Mouse (Mus musculus) embryonic facial prominence, embryonic 11.5 days (tissue): ENCODE measurements around the gene Pnkd. TPM values are rescaled to one million over a fixed set of nuclear protein-coding genes. Genes with fewer than 3 reads are reported as not detected.
"Not testable (repeated sequence)": the region's sequence is repeated elsewhere in the genome, so short reads cannot be mapped to it uniquely, and the experiment has no call there.

Experiments
- ATAC-seq: fragments of 200-750 bp; cut with Nextera tagmentation; replicated peaks from 2 replicates; pipeline ENCODE4 v1.8.0; 2017; ENCODE audit warnings: low read depth; ENCODE audit not compliant: insufficient number of reproducible peaks, low FRiP score, low TSS enrichment
- DNase-seq: peaks from one replicate; pipeline ENCODE4 v3.0.0-alpha.2; 2015; ENCODE audit warnings: low spot score
- H3K27ac ChIP-seq: fragments of 300-500 bp; sonication (generic); replicated peaks from 2 replicates; pipeline ENCODE4 v1.5.1; 2014; ENCODE audit warnings: mild to moderate bottlenecking, low read depth, low read length, control low read depth
- H3K27me3 ChIP-seq: fragments of 300-500 bp; sonication (generic); 2 replicates; pipeline ENCODE4 v1.6.1; 2014; ENCODE audit warnings: mild to moderate bottlenecking, low read length, moderate library complexity, mixed read lengths; ENCODE audit not compliant: control insufficient read depth, insufficient read depth
- H3K36me3 ChIP-seq: fragments of 300-500 bp; sonication (generic); replicated peaks from 2 replicates; pipeline ENCODE4 v1.6.1; 2014; ENCODE audit warnings: low read depth, mild to moderate bottlenecking, low read length, moderate library complexity, mixed read lengths; ENCODE audit not compliant: control insufficient read depth, insufficient read depth
- H3K4me1 ChIP-seq: fragments of 300-500 bp; sonication (generic); 2 replicates; pipeline ENCODE4 v1.6.1; 2014; ENCODE audit warnings: low read length, mixed read lengths; ENCODE audit not compliant: control insufficient read depth, insufficient read depth
- H3K4me2 ChIP-seq: fragments of 300-500 bp; sonication (generic); 2 replicates; pipeline ENCODE4 v1.6.1; 2014; ENCODE audit warnings: low read depth, mild to moderate bottlenecking, control low read depth, low read length, moderate library complexity
- H3K4me3 ChIP-seq: fragments of 300-500 bp; sonication (generic); 2 replicates; pipeline ENCODE4 v1.5.1; 2014; ENCODE audit warnings: low read depth, low read length, control low read depth
- H3K9ac ChIP-seq: fragments of 300-500 bp; sonication (generic); replicated peaks from 2 replicates; pipeline ENCODE4 v1.6.1; 2014; ENCODE audit warnings: mild to moderate bottlenecking, control low read depth, low read length
- H3K9me3 ChIP-seq: fragments of 300-500 bp; sonication (generic); replicated peaks from 2 replicates; pipeline ENCODE4 v1.6.1; 2016; ENCODE audit warnings: mild to moderate bottlenecking, low read length, inconsistent platforms, mixed read lengths; ENCODE audit not compliant: control insufficient read depth
- whole genome bisulfite sequencing: fragments of 180-500 bp; shearing (Covaris S2); extraction: QIAGEN DNeasy Blood & Tissue Kit; methylation state at CpG from one replicate; pipeline ENCODE4 v1.1.7; 2014; 5-methylcytosine and 5-hydroxymethylcytosine counted together
- polyA plus RNA-seq: library from polyadenylated mRNA; unstranded; fragments of >200 nt; fragmentation: Nextera tagmentation; extraction: Ambion mirVana; gene quantifications from 2 replicates; pipeline ENCODE4 v1.2.1, GENCODE M21; 2014

Gene Pnkd
- polyA plus RNA-seq, 1 experiment from 2014 or later, result 95.1 TPM

DNA sequence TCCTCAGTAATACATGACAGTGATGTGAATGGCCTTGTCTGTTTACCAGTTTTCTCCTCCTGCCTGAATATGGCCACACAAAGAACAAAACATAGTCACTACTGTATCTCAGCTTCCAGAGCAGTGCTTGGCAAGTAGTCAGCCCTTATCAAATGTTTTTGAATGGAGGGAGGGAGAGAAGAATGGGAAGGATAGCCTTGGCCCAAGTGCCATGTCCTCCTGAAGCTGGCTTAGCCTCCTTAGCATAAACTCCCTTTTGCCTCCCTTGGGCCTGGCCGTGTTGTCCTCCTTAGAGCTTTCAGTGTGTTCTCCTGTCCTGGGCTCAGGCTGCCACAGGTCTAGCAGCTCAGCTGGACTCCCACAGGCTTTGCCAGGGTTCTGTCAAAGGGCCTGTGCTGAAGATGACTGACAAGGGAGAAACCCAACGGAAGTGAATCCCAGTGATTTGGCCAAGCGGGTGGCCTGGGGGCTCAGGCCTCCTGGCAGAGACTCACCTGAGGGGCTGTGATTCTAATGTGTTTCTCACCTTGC is 52.6 kb downstream of the Pnkd start:
- Histone ChIP-seq H3K4me2 (no peak overlapping the region), H3K27ac (no peak overlapping the region), H3K27me3 (no peaks in the 10 kb centered on the region), H3K4me1 (no peaks in the 10 kb centered on the region), H3K9me3 (no peaks in the 10 kb centered on the region), H3K4me3 (no peak overlapping the region), H3K9ac (no peak overlapping the region), H3K36me3 (no peaks in the 10 kb centered on the region)
- DNase-seq (no peak), ATAC-seq (no peak)
- 82% methylated on average over 3 of the region's 3 CpGs for WGBS

DNA sequence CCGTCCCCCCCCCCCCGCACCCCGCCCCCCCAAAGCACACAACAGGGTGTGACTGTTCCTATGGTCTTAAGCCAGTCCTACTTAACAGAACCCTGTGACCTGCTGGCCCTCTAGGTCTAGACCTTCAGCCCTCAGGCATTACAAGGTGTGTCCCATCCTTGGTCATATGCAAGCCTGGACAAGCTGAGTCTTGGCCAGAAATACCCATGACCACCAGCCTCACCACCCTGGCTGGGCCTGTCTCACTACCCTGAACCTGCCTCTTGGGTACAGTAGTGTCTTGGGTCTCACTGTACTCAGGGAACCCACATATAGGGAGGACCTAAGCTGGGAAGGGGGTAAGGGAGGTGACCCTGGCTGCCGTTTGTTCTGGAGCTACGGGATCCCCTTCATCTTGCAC is 53.3 kb downstream of the Pnkd start:
- ATAC-seq (no peak), DNase-seq (no peak)
- H3K4me3 ChIP-seq, result no peak overlapping the region
- H3K9ac ChIP-seq, result no peak overlapping the region
- no peaks in the 10 kb centered on the region for H3K9me3 ChIP-seq
- H3K4me2 ChIP-seq, result no peak overlapping the region
- no peaks in the 10 kb centered on the region for H3K27me3 ChIP-seq
- no peak overlapping the region for H3K27ac ChIP-seq
- no peaks in the 10 kb centered on the region for H3K36me3 ChIP-seq
- 83% methylated on average over 5 of the region's 5 CpGs for WGBS
- no peaks in the 10 kb centered on the region for H3K4me1 ChIP-seq

DNA sequence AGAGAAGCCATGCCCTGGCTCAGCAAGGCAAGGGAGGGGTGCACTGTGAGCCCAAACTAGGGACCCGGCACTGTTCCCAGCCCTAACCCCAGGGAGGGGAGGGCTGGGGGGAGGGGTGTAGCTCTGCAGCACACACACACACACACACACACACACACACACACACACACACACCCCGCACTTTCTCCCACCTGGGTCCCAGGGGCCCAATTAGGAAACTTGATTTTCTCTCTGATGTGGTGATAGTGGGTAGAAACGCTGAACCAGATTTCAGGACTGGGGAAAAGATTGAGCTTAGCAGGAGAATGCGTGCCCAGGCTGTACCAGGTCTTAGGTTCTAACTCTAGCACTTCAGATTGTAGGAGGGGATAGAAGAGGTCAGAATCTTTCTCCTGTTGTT is 53.9 kb downstream of the Pnkd start:
- H3K4me1 ChIP-seq, result no peaks in the 10 kb centered on the region
- ATAC-seq (no peak), DNase-seq (no peak)
- no peak overlapping the region for H3K4me2 ChIP-seq
- H3K36me3 ChIP-seq, result no peaks in the 10 kb centered on the region
- no peaks in the 10 kb centered on the region for H3K9me3 ChIP-seq
- WGBS, result 68% methylated on average over 4 of the region's 4 CpGs
- no peak overlapping the region for H3K4me3 ChIP-seq
- H3K9ac ChIP-seq, result no peak overlapping the region
- no peak overlapping the region for H3K27ac ChIP-seq
- H3K27me3 ChIP-seq, result no peaks in the 10 kb centered on the region

DNA sequence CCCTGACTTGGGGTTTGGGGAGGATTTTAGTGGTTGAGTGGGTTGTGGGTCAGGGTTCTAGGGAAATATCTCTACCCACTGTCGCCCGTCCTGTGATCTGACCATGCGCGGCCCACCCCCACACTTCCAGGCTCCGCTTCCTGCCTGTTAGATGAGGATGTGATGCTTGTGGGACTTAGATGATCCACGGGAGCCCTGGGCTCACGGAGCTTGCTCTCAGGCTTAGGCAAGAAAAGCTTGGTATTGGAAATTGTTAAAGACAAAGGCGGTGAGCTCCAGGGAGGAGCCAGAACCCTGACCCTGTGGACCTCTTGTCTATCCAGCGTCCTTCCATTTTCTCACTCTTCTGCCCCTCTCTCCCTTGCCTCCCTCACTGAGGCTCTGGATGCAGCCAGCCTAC is 55.2 kb downstream of the Pnkd start:
- no peak overlapping the region for H3K27ac ChIP-seq
- 88% methylated on average over 9 of the region's 9 CpGs for WGBS
- H3K4me1 ChIP-seq, result no peaks in the 10 kb centered on the region
- DNase-seq (no peak), ATAC-seq (no peak)
- H3K36me3 ChIP-seq, result no peaks in the 10 kb centered on the region
- no peak overlapping the region for H3K4me2 ChIP-seq
- H3K27me3 ChIP-seq, result no peaks in the 10 kb centered on the region
- no peak overlapping the region for H3K4me3 ChIP-seq
- no peaks in the 10 kb centered on the region for H3K9me3 ChIP-seq
- H3K9ac ChIP-seq, result no peak overlapping the region

DNA sequence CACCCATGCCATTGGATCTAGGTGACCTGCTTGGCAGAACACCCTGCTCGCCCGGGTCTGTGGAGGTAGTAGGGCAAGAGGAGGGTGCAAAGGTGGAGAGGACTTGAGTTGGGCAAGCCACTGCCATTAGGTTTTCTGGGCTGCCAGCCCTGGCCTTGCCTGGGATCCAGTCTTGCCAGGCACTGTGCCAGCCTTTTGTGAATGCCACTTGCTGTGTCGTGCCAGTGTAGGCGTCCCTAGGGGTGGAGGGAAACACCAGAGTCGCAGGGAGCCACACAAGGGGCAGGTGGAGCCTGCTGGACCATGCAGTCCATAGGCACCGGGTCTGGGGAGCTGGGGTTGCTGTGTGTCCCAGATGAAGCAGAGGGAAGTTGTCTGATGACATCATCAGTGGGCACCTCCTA is 55.6 kb downstream of the Pnkd start:
- H3K36me3 ChIP-seq, result no peaks in the 10 kb centered on the region
- no peak overlapping the region for H3K4me3 ChIP-seq
- H3K9ac ChIP-seq, result no peak overlapping the region
- ATAC-seq (no peak), DNase-seq (no peak)
- no peak overlapping the region for H3K4me2 ChIP-seq
- H3K27me3 ChIP-seq, result no peaks in the 10 kb centered on the region
- H3K27ac ChIP-seq, result no peak overlapping the region
- no peaks in the 10 kb centered on the region for H3K4me1 ChIP-seq
- no peaks in the 10 kb centered on the region for H3K9me3 ChIP-seq
- 92% methylated on average over 6 of the region's 6 CpGs for WGBS

DNA sequence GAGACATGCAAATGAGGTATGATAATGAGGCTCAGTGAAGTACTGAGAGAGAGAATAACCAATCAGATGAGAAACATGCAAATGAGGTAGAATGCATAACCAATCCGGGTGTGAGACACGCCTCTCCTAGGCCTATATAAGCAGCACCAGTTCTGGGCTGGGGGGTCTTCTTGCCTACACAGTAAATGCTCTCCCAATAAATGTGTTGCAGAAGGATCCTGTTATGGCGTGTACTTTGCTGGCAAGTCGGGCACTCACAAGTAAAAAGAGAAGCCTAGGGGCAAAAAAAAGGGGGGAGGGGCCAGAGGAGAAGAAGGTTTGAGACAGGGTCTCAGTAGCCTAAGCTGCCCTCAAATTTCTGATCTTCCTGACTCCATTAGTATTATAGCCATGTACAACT is 56.3 kb downstream of the Pnkd start:
- not testable (repeated sequence) for DNase-seq, H3K36me3 ChIP-seq, H3K9ac ChIP-seq, H3K4me2 ChIP-seq, H3K9me3 ChIP-seq, H3K4me1 ChIP-seq, H3K4me3 ChIP-seq, ATAC-seq, H3K27ac ChIP-seq, H3K27me3 ChIP-seq
- 93% methylated on average over 4 of the region's 4 CpGs for WGBS

DNA sequence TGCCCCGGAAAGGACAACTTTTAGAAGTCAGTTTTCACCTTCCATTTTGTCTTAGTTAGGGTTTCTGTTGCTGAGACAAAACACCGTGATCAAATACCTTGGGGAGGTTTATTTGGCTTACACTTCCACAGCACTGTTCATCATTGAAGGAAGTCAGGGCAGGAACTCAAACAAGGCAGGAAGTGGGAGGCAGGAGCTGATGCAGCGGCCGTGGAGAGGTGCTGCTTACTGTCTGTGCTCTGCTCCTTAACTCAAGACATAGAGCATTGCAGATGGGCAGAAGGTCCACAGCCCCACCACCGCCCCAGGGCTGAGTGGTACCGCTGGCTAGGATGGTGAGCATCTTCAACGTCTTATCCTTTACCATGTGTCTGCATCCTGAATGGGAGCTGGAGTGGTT is 57.2 kb downstream of the Pnkd start:
- H3K9me3 ChIP-seq, result no peaks in the 10 kb centered on the region
- H3K4me2 ChIP-seq, result no peak overlapping the region
- H3K4me1 ChIP-seq, result no peaks in the 10 kb centered on the region
- whole genome bisulfite sequencing, result 88% methylated on average over 7 of the region's 7 CpGs
- no peaks in the 10 kb centered on the region for H3K27me3 ChIP-seq
- no peak overlapping the region for H3K27ac ChIP-seq
- no peak for ATAC-seq
- no peaks in the 10 kb centered on the region for H3K36me3 ChIP-seq
- DNase-seq, result no peak
- H3K4me3 ChIP-seq, result no peak overlapping the region
- H3K9ac ChIP-seq, result no peak overlapping the region

DNA sequence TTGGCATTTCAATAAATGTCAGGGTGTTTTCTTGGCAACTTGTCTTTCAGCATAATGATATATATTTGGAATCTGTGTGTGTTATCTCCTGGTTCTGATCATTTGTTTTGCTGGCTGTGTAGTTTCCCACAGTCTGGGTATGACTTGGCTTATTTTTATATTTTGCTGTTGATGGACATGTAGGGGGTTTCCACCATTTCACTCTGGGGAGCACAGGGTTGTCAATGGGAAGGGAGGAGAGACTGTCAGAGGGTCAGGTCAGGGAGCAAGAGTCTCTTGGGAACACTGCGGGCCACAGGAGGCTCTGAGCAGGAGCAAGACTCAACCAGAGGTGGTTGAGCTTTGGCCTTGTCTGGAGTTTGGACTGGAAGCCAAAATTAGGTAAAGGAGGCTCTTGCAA is 57.6 kb downstream of the Pnkd start:
- WGBS, result 81% methylated on average over 1 of the region's 1 CpGs

More for the DNA sequence above, 57.6 kb downstream of the Pnkd start:
- DNase-seq (no peak), ATAC-seq (no peak)
- no peaks in the 10 kb centered on the region for H3K27me3 ChIP-seq
- no peak overlapping the region for H3K4me2 ChIP-seq
- no peaks in the 10 kb centered on the region for H3K36me3 ChIP-seq
- H3K4me1 ChIP-seq, result no peaks in the 10 kb centered on the region
- no peaks in the 10 kb centered on the region for H3K9me3 ChIP-seq
- H3K27ac ChIP-seq, result no peak overlapping the region
- H3K4me3 ChIP-seq, result no peak overlapping the region
- no peak overlapping the region for H3K9ac ChIP-seq
